Mouse (Mus musculus): ENCODE data around the gene Rfx8. TPM values are rescaled to one million over a fixed set of nuclear protein-coding genes. Genes with fewer than 3 reads are reported as not detected.

Gene Rfx8
- polyA plus RNA-seq, 1 experiment, result 0.08 TPM

DNA sequence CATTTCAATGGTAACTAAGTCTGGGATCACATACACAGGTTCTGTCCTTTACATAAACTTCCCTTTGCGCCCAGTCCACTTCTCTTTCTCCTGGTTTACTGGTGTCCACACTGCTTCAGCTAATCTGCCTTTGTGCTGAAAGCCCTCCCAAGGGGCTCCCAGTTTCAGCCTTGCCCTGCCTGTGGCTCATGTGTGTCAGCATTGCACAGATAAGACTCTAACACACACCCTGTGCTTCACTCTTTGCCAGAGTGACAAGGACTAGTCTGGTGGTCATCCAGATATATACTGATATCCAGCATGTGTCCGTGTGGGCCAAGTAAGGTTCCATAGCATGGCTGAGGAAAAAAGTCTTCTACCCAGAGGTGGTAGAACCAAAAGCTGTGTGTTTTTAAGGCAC lies 14.7 kb upstream of the Rfx8 start:
- DNase-seq (ENCODE audit: low read depth in 1 of 2, low spot score in 2 of 2), result no peak
- 13% methylated on average over 2 of the region's 2 CpGs for WGBS
- Histone ChIP-seq H3K27me3 (ENCODE audit: control insufficient read depth, insufficient read depth, low read length) (no peaks in the 10 kb centered on the region), H3K4me1 (ENCODE audit: control insufficient read depth, insufficient read depth, insufficient read length) (peaks cover 20% of the 10 kb centered on the region), H3K36me3 (ENCODE audit: control insufficient read depth, insufficient read depth, low read length) (no peaks in the 10 kb centered on the region), H3K4me3 (ENCODE audit: extremely low read depth, insufficient read depth, insufficient read length) (no peak overlapping the region), H3K27ac (ENCODE audit: insufficient read depth, low read length) (peak overlapping the region; percentile 31; the same call in 1 of the 2 replicates)
- TF ChIP-seq CTCF (IDR thresholded peaks at IDR 0.05; ENCODE audit: extremely low read depth, insufficient read depth, insufficient read length, insufficient replicate concordance), result no peak
- TF ChIP-seq POLR2A (IDR thresholded peaks at IDR 0.05; ENCODE audit: low read depth, low read length), result no peak

DNA sequence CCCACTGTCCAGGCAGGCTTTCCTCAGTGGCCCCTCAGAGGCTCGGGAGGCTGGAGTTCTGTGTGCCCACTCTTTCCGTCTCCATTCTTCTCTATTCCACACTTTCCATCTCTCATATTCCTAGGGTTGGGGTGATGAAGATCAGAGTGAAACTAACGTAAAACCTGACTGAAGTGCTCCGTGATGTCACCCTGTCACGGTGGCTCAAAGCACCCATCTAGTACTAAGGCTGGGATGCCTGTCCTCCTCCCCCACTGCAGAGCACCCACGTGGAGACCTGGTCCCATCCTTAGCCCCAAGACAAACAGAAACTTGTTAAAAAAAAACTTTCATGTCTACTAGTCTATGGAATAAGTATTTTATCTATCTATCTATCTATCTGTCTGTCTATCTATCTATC lies 14.1 kb upstream of the Rfx8 start:
- Histone ChIP-seq H3K27me3 (ENCODE audit: control insufficient read depth, insufficient read depth, low read length) (no peaks in the 10 kb centered on the region), H3K36me3 (ENCODE audit: control insufficient read depth, insufficient read depth, low read length) (no peaks in the 10 kb centered on the region), H3K4me3 (ENCODE audit: extremely low read depth, insufficient read depth, insufficient read length) (no peak overlapping the region; the same call in 1 of the 2 replicates), H3K4me1 (ENCODE audit: control insufficient read depth, insufficient read depth, insufficient read length) (peaks cover 20% of the 10 kb centered on the region), H3K27ac (ENCODE audit: insufficient read depth, low read length) (no peak overlapping the region)
- no peak for DNase-seq (ENCODE audit: low read depth in 1 of 2, low spot score in 2 of 2)
- 24% methylated on average over 6 of the region's 6 CpGs for WGBS
- TF ChIP-seq CTCF (IDR thresholded peaks at IDR 0.05; ENCODE audit: extremely low read depth, insufficient read depth, insufficient read length, insufficient replicate concordance) (no peak), POLR2A (IDR thresholded peaks at IDR 0.05; ENCODE audit: low read depth, low read length) (no peak)

- DNase-seq (ENCODE audit: low read depth in 1 of 2, low spot score in 2 of 2), result peak in 1 of 2 experiments; percentile 27
- H3K4me1 ChIP-seq (ENCODE audit: control insufficient read depth, insufficient read depth, insufficient read length), result peaks cover 20% of the 10 kb centered on the region
- no peak overlapping the region for H3K27ac ChIP-seq (ENCODE audit: insufficient read depth, low read length)
Measured at GRCm38 (mm10) chr1:39734311-39734710, 13.5 kb upstream of the Rfx8 start.

GRCm38 (mm10) chr1:39733876-39734275 lies 13.1 kb upstream of the Rfx8 start:
- no peak for DNase-seq (ENCODE audit: low read depth in 1 of 2, low spot score in 2 of 2)
- no peaks in the 10 kb centered on the region for H3K27me3 ChIP-seq (ENCODE audit: control insufficient read depth, insufficient read depth, low read length)
- WGBS, result 42% methylated on average over 10 of the region's 10 CpGs
- peaks cover 20% of the 10 kb centered on the region for H3K4me1 ChIP-seq (ENCODE audit: control insufficient read depth, insufficient read depth, insufficient read length)
- H3K27ac ChIP-seq (ENCODE audit: insufficient read depth, low read length), result no peak overlapping the region
- no peak overlapping the region for H3K4me3 ChIP-seq (ENCODE audit: extremely low read depth, insufficient read depth, insufficient read length)
- no peaks in the 10 kb centered on the region for H3K36me3 ChIP-seq (ENCODE audit: control insufficient read depth, insufficient read depth, low read length)
- no peak for TF ChIP-seq POLR2A (IDR thresholded peaks at IDR 0.05; ENCODE audit: low read depth, low read length)
- no peak for TF ChIP-seq CTCF (IDR thresholded peaks at IDR 0.05; ENCODE audit: extremely low read depth, insufficient read depth, insufficient read length, insufficient replicate concordance)

More at GRCm38 (mm10) chr1:39734311-39734710, 13.5 kb upstream of the Rfx8 start:
- TF ChIP-seq POLR2A (IDR thresholded peaks at IDR 0.05; ENCODE audit: low read depth, low read length) (no peak), CTCF (IDR thresholded peaks at IDR 0.05; ENCODE audit: extremely low read depth, insufficient read depth, insufficient read length, insufficient replicate concordance) (no peak)
- H3K27me3 ChIP-seq (ENCODE audit: control insufficient read depth, insufficient read depth, low read length), result no peaks in the 10 kb centered on the region
- H3K4me3 ChIP-seq (ENCODE audit: extremely low read depth, insufficient read depth, insufficient read length), result peak overlapping the region; percentile 5; the same call in 1 of the 2 replicates
- WGBS, result 6% methylated on average over 13 of the region's 13 CpGs
- no peaks in the 10 kb centered on the region for H3K36me3 ChIP-seq (ENCODE audit: control insufficient read depth, insufficient read depth, low read length)

DNA sequence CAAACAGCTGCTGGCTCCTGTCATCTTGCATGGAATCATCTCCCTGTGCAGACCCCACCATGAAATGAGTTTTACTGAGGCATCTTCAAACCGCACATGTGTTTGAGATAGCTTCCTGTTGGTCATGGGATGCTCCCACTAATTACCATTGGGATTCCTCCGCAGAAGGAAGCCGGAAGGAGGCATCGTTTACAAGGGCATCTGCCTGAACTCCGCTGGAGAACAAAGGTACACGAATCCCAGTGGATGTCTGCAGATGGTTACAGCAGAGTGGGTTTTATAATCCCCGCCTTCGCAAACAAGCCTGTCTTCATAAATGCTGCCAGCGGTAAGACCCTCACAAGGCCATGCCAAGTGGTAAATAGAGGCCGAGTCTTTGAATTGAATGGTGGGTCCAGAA lies 11.3 kb upstream of the Rfx8 start:
- no peak for TF ChIP-seq POLR2A (IDR thresholded peaks at IDR 0.05; ENCODE audit: low read depth, low read length)
- TF ChIP-seq CTCF (IDR thresholded peaks at IDR 0.05; ENCODE audit: extremely low read depth, insufficient read depth, insufficient read length, insufficient replicate concordance), result no peak
- H3K4me3 ChIP-seq (ENCODE audit: extremely low read depth, insufficient read depth, insufficient read length), result no peak overlapping the region
- no peaks in the 10 kb centered on the region for H3K27me3 ChIP-seq (ENCODE audit: control insufficient read depth, insufficient read depth, low read length)
- H3K36me3 ChIP-seq (ENCODE audit: control insufficient read depth, insufficient read depth, low read length), result no peaks in the 10 kb centered on the region
- 94% methylated on average over 10 of the region's 10 CpGs for WGBS
- H3K27ac ChIP-seq (ENCODE audit: insufficient read depth, low read length), result no peak overlapping the region
- H3K4me1 ChIP-seq (ENCODE audit: control insufficient read depth, insufficient read depth, insufficient read length), result peaks cover 20% of the 10 kb centered on the region
- no peak for DNase-seq (ENCODE audit: low read depth in 1 of 2, low spot score in 2 of 2)

DNA sequence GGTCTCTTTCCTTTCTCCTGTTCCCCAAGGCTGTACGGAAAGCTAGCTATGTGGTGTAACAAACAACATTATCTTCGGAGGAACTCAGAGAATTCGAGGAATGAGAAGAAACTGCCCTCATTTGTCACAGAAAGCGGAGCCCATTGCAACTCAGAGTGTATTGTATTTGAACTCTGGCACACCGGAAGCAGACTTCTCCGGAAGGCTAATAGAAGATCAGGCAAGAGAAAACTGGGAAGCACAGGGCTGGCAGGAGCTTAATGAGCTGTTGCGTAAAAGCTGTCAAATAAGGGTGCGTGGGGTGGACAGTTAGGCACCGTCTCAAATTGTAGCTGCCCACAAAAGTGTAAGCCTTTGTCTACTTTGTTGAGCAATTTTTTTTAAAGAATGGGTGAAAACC lies 10.7 kb upstream of the Rfx8 start:
- Histone ChIP-seq H3K27ac (ENCODE audit: insufficient read depth, low read length) (no peak overlapping the region), H3K36me3 (ENCODE audit: control insufficient read depth, insufficient read depth, low read length) (no peaks in the 10 kb centered on the region), H3K4me1 (ENCODE audit: control insufficient read depth, insufficient read depth, insufficient read length) (peaks cover 20% of the 10 kb centered on the region), H3K4me3 (ENCODE audit: extremely low read depth, insufficient read depth, insufficient read length) (no peak overlapping the region), H3K27me3 (ENCODE audit: control insufficient read depth, insufficient read depth, low read length) (no peaks in the 10 kb centered on the region)
- no peak for DNase-seq (ENCODE audit: low read depth in 1 of 2, low spot score in 2 of 2)
- TF ChIP-seq POLR2A (IDR thresholded peaks at IDR 0.05; ENCODE audit: low read depth, low read length), result no peak
- no peak for TF ChIP-seq CTCF (IDR thresholded peaks at IDR 0.05; ENCODE audit: extremely low read depth, insufficient read depth, insufficient read length, insufficient replicate concordance)
- 78% methylated on average over 9 of the region's 9 CpGs for WGBS

DNA sequence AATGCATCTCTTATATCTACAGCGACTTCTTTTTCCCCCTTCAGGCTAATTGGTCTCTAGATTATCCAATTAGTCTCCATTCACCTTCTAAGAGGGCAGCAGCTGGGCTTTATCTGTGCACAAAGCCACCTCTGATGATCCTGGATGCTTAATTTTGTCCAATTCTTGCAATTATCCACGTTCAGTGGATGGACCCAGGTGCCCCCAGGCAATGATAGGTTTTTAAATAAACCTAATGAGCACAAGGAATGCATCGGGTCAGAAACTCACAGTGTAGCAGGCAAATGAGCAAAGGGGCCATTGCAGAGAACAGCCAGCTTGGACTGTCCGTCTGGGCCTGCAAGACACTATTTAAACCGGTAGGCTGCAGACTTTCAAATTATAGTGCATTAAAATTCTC lies 10.1 kb upstream of the Rfx8 start:
- TF ChIP-seq POLR2A (IDR thresholded peaks at IDR 0.05; ENCODE audit: low read depth, low read length) (no peak), CTCF (IDR thresholded peaks at IDR 0.05; ENCODE audit: extremely low read depth, insufficient read depth, insufficient read length, insufficient replicate concordance) (no peak)
- H3K4me1 ChIP-seq (ENCODE audit: control insufficient read depth, insufficient read depth, insufficient read length), result peaks cover 20% of the 10 kb centered on the region
- no peaks in the 10 kb centered on the region for H3K36me3 ChIP-seq (ENCODE audit: control insufficient read depth, insufficient read depth, low read length)
- no peak for DNase-seq (ENCODE audit: low read depth in 1 of 2, low spot score in 2 of 2)
- no peaks in the 10 kb centered on the region for H3K27me3 ChIP-seq (ENCODE audit: control insufficient read depth, insufficient read depth, low read length)
- no peak overlapping the region for H3K27ac ChIP-seq (ENCODE audit: insufficient read depth, low read length)
- WGBS, result 89% methylated on average over 5 of the region's 5 CpGs
- H3K4me3 ChIP-seq (ENCODE audit: extremely low read depth, insufficient read depth, insufficient read length), result no peak overlapping the region
